Mouse (Mus musculus) left cerebral cortex, adult 8-10 months (tissue): ENCODE results near the gene Grik4. TPM values are rescaled to one million over a fixed set of nuclear protein-coding genes. Genes with fewer than 3 reads are reported as not detected.
A peak's percentile ranks its signal among the peaks of the same experiment; 100 is the strongest.

Source experiments
- DNase-seq, 2 experiments: peaks; one replicate each; pipeline ENCODE4 v3.0.0; 2022; ENCODE audit warnings: low spot score in 2 of 2
- total RNA-seq, 4 experiments: library from RNA; stranded (reverse); gene quantifications; 2 replicates each; pipeline ENCODE4 v1.2.4; 2022

Gene Grik4
- total RNA-seq, 4 experiments from 2014 or later: 19.7 to 21.0 (median 20.4) TPM

DNA sequence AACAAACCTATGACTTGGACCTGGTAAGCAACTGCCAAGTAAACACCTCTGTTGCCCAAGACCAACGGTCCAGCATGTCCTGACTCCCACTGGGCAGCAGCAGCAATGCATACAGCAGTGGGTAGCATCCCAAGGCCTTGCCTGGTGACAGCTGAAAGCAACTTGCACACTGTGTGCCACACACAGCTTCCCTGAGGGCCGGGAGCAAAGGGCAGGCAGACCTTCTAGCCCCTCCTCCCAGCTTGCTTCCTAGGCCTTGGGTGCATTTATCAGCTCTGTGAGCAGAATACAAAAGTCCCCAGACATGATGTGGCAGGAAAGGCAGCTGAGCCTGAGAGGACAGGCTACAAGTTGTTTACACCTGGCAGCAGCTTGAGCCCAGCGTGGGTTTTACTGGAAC is 37.3 kb downstream of the Grik4 start:
- DNase-seq: no peak

DNA sequence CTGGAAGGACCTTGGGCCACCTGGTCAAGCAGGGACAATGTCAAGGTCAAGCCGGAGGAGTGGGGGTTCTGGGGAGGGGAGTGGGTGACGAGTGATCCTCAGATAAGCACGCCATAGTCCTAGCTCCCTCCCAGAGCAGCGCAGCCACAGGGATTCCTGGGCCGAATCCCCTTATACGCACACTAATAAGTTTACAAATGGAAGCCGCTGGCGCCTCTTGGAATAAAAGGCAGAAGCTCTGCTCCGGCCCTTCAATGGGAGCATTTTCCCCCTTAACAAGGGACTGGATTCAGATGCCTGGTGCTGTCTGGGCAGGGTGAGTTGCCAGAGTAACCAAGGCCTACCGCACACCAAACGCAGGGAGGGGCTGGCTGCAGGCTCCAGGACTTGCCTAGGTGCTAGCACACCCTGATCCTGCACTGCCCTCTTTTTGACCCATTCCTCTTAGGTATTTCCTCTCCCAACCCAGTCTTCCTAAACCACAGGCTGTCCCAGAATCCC is 46.2 kb downstream of the Grik4 start:
- DNase-seq: peak in 1 of 2 experiments; percentile 32

- DNase-seq: peak; percentile 55 to 71
Measured at GRCm38 (mm10) chr9:42897361-42898051, 46.8 kb downstream of the Grik4 start.

GRCm38 (mm10) chr9:42896421-42897210 is 47.7 kb downstream of the Grik4 start:
- DNase-seq: no peak

DNA sequence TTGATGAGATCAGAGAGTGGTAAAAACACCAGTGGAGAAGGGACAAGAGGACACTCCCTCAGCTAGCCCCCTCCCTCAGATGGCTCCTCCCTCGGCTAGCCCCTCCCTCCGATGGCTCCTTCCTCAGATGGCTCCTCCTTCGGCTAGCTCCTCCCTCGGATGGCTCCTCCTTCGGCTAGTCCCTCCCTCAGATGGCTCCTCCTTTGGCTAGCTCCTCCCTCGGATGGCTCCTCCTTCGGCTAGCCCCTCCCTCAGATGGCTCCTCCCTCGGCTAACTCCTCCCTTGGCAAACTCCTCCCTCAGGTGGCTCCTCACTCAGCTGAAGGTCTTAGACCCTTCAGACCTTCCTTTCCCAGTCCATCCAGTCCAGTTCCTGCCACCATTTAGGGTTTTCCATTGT is 51.5 kb downstream of the Grik4 start:
- no peak for DNase-seq

DNA sequence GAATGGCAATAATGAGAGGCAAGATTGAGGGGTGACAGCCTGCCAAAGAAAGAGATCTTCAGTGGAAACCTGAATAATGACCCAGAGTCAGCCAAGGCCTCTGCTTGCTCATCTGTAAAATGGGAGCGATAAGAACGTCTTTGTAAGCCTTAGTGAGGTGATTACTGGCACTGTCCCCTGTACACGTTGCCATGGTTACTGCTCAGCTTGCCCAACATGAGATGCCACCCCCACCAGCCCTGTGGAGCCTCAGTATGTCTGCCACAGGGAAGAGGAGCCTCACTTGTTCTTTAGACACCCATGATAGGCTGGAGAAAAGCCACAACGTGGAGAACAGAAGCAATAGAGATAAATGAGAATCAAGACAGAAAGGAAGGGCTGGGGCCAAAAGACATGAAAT is 56.4 kb downstream of the Grik4 start:
- peak in 1 of 2 experiments; percentile 32 for DNase-seq

DNA sequence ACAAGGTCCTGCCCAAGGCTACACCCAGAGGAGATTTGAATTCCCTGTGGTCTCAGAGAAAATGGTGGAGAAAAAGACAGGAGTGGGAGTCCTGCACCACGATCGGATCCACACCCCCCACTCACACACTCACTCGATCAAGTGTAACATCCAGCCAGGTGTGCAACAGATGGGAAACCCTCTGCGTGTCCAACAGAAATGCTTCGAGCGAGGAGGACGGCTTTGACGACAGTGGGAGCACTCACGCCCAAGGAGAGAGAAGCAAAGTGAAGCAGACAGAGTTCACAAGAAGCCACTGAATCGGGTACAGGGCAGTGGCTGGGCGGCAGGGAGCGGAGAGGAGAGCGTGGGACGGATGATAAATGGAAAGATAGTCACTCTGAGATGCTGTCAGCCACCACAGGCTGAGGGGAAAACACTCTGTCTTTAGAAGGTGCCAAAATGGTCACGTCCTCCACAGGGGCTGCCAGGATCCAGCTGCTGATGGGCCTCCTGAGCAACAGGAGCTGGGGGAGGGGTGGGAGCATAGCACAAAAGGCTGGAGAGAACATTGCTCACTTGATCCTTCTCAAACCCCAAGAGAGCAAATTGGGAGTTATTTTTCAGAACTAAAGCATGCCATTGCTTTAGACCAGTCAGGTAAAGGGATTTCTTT is 58.1 kb downstream of the Grik4 start:
- DNase-seq: no peak

- DNase-seq: no peak
Measured at GRCm38 (mm10) chr9:42885566-42885965, 58.7 kb downstream of the Grik4 start.

- DNase-seq: no peak
Measured at GRCm38 (mm10) chr9:42885123-42885522, 59.2 kb downstream of the Grik4 start.

DNA sequence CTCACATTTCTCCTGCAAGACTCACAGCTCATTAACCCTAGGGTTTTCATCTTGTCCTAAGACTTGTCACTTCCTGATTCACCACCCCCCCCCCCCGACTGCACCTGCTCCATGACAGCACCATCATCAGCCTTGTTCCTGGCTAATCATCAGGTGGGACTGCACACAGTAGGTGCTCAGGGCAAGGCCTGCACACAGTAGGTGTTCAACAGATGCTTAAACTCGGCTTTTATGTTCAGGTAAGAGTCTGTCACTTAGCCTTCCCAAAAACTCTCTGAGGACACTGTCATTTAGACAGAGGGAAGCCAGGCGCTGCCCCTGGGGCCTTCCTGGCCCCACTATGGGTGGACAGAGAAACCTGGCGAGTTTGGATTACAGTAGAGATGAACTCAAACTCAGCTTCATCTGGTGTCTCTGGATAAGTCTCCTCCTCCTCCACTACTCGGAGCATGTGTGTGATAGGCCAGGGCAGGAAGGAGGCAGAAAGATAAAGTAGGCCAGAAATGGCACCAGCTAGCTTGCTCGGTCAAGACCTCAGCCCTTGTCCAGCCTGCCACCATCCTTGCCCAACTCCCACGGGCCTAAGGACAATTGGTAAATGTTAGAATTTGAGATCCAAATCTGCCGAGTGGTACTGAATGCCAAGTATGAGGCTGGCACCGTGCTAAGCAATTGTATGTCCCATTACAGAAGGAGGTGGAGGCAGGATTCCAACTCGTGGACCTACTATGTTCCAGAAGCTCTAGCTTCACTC is 61.1 kb downstream of the Grik4 start:
- no peak for DNase-seq

GRCm38 (mm10) chr9:42882313-42882712 is 62.0 kb downstream of the Grik4 start:
- DNase-seq: peak in 1 of 2 experiments; percentile 38

DNA sequence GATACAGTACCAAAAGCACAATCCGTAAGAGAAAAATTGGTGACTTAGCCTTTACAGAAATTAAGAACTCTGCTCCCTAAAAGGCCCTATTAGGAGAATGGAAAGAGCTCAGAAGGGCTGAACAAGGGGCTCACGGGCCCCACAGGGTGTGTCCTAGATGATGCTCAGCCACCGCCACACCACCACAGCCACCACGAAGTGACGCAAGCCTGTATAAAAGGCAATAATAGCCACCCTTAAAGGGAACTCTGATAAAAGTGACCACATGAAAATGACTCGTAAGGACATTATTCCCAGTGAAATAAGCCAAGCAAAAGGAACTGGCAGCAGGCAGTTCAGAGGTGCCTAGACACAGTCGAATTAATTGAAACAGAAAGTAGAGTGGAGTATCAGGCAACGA is 63.3 kb downstream of the Grik4 start:
- no peak for DNase-seq

DNA sequence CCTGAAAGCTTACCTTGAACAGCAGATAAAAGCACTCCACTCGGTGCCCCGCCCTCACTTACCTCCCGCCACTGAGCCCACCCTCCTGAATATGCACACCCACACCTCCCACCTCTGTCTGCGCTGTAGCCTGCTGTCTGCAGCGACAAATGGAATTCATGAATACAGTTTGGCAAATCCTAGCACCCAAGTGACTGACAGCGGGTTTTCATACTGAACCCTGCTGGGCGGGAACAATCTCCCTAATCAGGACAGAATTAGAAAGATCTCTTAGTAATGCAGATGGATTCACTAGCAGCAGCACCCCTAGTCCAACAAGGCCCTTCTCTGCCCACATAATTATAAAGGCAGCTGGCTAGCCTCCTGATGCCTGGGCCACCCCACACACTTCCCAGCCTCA is 65.9 kb downstream of the Grik4 start:
- no peak for DNase-seq

DNA sequence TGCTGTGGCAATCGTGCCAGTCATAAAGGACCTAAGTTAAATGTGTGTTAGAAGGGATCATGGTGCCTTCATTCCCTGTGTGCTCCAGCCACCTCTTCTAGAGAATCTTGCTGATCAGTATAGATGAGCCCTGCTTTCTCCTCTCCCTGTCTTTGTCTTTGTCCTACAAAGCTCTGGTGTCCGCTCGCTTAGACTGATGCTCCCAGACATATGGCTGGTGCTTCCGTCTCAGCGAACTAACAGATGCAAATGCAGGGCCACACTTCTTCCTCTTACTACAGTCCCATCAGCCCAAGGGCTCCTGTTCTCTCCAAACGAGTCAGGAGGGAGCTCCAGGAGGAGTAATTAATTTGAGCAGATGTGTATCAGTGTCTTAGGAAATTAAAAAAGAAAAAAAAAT is 71.4 kb downstream of the Grik4 start:
- DNase-seq: no peak

DNA sequence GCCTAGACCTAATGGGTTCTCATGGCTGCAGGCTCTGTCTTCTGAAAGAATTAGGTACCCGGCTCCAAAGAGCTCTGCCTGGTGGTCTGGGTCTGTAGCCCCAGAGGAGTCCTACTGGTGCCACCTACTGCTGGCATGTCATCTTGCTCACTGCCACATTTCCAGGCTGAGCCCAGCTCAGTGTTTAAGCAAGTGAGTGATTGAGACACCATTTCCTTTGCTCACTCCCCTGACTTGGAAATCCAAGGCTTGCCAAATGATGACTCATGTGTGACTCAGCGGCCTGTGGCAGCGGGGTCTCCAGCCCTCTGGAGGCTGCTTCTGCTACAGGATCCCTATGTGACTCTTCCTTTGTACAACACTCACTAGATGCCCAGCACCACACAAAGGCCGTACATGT is 72.6 kb downstream of the Grik4 start:
- DNase-seq: no peak

DNA sequence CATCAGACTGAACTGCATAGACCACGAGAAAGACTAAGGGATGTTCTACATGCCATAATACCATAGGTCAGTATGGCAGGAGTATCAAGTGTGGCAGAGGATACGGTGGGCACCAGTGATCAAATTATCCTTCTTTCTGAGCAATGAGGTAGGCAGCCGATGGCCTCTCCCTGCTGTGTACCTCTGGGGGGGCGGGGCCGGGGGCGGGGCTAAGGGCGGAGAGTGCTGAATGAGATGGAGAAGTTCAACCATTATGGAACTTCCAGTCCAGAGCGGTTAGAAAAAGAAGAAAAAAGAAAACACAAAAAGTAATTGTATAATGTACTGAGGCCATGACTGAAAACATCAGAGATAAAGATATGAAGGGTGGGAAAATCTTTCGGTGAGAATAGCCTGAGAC is 74.0 kb downstream of the Grik4 start:
- DNase-seq: no peak

- no peak for DNase-seq
Measured at GRCm38 (mm10) chr9:42868508-42868907, 75.8 kb downstream of the Grik4 start.

DNA sequence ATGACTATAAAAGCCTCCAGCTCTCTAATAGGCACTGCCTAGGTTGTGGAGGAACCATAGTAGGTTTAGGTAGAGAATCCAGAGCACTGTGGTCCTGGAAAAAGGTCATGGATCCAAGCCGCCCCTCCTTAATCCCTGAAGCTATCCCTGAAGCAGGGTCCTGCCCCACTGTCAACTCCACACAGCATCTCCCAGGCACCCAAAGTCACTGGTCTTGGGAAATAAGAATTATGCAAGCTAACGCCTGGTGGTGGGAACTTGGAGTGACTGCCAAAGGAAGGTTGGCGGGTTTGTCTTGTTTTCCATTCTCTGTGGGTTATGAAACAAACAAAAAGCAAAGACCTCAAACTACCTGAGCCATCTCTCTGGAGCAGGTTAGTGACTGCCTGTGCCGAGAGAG is 77.6 kb downstream of the Grik4 start:
- no peak for DNase-seq

DNA sequence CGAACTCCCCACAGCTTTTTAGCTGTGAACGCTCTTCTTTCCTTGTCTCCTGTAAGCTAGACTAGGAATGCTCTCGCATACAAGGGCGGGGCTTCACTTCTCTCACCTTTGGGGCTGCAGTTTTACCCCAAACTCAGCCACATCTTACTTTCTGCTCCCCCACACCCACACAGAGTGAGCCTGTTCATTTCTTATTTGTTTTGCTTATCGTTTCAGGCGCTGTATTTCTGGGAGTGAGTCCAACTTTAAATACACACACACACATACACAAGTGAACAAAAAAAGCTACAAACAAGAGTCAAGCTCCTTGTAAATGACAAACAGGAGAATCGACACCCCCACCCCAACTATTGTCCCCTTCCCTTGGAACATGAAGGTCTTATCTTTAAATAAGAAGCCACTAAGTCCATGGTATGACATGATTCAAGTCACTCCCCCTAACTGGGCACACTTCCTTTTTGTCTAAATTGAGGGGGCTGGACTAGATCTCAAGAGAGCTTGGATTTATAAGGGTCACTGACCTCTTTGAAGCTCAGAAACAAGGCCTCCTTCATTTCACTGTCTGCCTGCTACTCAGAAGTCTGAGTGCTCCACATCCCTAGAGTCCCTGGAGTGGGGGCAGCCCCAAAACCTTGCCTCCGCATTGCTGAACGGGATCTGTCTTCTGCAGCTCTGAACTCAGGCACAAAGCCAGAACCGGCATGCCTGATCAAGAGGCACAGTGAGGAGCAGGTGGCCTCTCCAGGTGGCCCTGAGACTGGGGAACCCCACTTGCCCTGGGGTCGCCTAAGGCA is 79.1 kb downstream of the Grik4 start:
- DNase-seq: no peak

DNA sequence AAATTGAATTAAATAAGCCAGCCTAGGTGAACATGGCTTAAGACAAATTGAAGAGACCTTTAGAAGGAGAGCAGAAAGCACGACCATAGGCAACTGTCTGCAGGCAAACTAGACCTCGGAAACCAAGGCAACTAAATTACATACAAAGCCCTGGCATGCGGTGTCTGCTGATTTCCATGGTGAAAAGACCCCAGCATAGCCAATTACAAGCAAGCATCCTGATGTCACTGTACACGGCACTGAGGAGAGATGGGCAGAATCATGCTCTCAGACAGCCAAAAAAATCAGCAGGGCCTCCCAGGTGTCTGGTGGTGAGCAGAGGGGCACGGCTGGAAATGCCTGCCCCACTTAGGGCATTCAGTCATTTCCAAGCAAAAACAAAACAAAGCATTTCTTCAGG is 80.9 kb downstream of the Grik4 start:
- no peak for DNase-seq

GRCm38 (mm10) chr9:42861711-42862110 is 82.6 kb downstream of the Grik4 start:
- no peak for DNase-seq
